Mouse (Mus musculus) heart, postnatal 0 days (tissue): ENCODE data around the gene Cep295nl.

Experiments
- CTCF ChIP-seq: IDR thresholded peaks from 2 replicates; pipeline ENCODE4 v1.5.1; 2016; ENCODE audit warnings: antibody characterized with exemption, control low read depth, low read depth
- EP300 ChIP-seq: IDR thresholded peaks from 2 replicates; pipeline ENCODE4 v1.6.1; 2016; ENCODE audit warnings: antibody characterized with exemption, low read depth

- no peak for TF ChIP-seq CTCF
- no peak for TF ChIP-seq EP300
These were observed 4.7 kb downstream of the Cep295nl start for GRCm38 (mm10) chr11:118337491-118338168.
